Mouse (Mus musculus): ENCODE data around the gene Chchd6. TPM values are rescaled to one million over a fixed set of nuclear protein-coding genes. Genes with fewer than 3 reads are reported as not detected.

Chchd6 gene
- total RNA-seq, 2 experiments from 2014 or later, result 67.2 to 69.5 TPM

DNA sequence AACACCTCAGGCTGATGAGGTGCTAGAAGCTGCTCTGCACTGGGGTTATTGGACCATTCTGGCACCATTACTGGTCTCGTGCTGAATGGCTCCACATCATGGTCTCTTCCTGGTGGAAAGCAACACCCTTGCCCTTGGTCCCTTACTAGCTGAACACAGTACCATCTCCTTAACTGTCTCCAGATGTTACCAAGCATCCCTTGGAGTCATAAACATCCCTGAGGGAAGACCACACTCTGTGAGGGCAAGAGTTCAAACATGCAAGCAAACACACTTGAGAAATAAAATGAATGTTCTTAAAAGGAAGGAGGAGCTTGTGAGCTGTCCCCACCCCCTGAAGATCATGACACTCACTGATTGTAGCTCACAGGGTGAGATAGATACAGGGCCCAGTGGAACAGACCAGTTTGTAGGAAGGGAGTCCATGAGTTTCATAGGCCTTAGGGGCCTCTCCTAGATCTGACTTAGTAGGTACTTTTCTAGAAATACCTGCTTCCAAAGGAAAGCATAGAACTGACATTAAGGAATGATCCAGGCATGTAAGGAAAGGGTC is 139.0 kb downstream of the Chchd6 start:
- no peak for DNase-seq (ENCODE audit: low spot score in 2 of 2)

DNA sequence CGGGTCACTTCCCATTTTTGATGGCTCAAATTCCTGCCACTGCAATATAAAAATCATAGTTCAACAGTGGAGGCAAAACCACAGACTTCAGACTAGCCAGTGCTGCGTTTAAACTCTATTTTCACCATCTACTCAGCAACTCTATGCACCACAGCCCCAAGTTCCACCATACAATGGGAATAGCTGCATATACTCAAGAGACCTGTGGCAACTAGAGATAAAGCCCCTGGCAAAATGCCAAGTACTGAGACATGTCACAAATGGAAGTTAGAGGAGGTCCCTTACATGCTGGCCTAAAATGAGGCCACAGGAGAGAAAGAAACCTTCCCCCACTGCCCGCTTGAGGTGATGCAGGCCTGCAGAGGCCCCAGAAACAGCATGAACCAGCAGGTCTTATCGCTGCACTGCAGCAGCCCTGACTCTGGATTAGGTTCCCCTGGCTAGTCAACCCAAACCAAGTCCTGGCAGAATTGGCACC is 139.9 kb downstream of the Chchd6 start:
- DNase-seq (ENCODE audit: low spot score in 2 of 2), result no peak

DNA sequence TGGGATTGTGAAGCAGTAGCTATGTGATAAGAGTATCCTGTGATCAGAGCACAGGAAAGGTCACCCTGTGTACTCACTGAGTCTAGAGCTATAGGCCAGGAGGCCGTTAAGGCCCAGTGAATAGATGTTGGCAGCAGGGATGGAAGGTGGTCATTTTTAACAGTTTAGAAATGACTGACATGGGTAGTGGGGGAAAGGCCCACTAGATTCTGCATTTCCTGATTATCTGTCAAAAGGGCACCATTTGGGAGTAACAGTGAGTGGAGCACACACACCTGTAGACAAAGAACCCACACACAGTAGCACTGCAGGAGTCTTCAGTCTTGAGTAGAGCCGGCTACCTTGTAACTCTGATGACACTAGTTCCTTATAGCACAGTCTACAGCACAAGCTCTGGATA is 141.0 kb downstream of the Chchd6 start:
- no peak for DNase-seq (ENCODE audit: low spot score in 2 of 2)

DNA sequence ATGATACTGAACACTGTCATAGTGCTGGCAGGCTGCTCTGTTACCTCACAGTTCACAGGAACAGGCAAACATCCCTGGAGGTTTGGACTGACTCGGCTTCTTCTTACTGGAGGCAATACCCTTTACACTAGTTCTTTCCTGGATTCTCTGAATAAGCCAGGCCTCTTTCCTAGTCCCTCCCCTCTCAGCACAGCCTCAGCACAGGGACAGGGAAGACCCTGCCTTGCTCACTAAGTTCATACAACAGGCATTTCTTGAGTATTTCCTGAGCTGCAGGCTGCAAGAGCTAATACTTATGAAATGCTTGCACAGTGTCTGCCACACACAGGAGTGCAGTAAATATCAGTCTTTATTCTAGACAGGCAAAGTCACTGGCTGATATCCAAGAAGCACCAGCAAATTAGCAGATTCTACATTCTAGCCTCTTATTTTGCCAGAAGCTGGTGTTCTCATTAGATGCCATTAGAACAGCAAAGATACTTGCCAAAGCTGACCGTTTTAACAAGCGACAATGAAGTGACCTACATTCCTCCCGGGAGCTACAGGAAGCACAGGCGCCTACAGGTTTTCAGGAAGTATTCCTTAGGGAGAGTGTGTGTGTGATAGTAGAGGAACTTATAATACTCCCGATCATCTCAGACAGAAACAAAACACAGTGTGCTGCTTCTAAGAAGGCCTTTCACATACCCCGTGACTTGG is 142.3 kb downstream of the Chchd6 start:
- peak in 1 of 2 experiments; percentile 68 for DNase-seq (ENCODE audit: low spot score in 2 of 2)

DNA sequence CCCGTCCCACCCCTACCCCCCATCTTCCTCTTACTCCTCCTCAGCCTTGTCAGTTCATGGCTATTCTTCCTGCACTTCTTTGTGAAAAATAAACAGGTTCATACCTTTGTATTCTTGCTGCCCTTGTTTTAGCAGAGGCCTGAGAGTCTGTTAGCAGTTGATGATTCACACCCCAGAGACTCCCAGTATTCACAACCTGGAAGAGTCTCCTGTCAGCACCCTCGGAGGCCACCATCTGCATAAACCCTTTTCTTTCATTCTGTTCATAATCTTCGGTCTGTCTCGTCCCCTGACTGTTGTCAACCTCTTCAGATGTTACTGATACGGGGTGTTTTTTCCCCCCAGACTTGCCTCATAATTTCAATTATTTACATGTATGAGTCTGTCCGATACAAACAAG is 143.1 kb downstream of the Chchd6 start:
- DNase-seq (ENCODE audit: low spot score in 2 of 2), result no peak

DNA sequence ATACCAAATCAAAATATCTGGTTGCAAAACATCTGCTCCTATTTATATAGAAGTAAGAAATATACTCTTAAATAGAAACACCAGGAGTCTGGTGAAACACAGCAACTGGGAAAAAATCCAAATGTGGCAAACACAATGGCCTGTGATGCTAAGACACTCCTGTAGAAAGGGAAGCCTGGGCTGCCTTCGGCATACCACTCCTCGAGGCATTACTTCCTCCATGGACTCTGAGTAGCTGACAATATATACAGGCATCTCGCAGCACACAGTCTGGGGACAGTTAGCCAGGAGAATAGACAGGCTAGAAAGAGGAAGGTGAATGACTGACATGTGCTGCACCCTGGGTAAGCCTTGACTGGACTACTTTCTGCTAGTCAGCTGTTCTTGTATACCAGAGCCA is 146.7 kb downstream of the Chchd6 start:
- DNase-seq (ENCODE audit: low spot score in 2 of 2), result no peak

DNA sequence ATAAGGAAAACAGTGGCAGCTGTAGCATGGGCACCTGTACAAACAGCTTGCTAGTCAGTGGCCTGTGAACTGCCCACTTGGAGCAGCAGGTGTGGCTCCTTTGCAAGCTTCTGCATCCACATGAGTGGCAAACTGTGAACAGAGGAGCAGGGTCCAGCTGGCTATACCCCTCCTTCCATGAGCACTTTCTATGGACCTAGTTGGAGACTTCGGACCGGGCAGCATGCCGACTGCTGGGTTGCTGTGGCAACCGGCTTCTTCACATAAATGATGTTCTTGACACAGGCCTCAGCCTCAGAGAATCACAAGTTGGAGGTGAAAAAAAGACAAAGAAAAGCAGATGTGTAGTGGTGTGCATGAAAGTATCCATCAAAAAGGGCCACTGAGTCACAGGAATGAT is 154.8 kb downstream of the Chchd6 start:
- no peak for DNase-seq (ENCODE audit: low spot score in 2 of 2)

DNA sequence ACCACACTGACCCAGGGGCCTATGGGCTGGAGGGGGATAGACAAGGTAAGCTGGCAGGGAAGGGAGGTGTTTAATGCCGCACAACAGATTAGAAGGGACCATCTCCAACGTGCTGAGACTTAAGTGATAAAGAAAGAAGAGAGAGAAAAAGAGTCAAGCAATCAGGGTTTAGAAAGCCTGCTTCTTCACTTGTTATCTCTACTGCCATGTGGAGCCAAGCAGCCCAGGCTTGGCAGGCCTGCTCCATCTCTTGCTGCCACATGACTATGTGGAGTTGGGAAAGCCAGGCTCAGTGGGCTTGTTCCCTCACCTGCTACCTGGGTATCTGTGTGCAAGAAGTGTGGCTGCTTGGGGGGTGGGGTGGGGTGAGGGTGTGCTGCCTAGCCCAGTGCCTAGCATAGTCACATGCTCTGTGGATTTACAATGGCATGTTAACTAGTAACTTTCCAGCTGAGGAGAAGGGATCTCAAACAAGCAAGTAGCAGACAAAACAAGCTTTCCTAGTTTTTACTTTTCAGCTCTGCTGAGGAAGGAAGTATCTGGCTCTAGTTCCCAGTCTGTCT is 163.5 kb downstream of the Chchd6 start:
- no peak for DNase-seq (ENCODE audit: low spot score in 2 of 2)

DNA sequence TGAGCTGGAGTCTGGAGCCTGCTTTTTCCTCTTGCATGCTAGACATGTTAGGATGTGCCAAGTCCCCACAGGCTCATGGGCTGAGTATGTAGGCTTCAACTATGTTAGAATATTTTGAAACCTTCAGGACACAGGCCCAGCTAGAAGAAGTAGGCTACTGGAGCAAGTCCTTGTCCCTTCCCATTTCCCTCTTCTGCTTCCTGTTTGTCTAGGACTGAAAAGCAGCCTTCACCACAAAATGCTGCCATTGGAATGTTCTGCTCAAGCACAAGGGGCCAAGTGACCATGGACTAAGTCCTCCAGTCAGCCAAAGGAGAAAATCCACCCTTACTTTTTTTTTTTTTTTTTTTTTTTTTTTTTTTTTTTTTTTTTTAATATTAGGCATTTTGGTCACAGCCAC is 164.7 kb downstream of the Chchd6 start:
- no peak for DNase-seq (ENCODE audit: low spot score in 2 of 2)

DNA sequence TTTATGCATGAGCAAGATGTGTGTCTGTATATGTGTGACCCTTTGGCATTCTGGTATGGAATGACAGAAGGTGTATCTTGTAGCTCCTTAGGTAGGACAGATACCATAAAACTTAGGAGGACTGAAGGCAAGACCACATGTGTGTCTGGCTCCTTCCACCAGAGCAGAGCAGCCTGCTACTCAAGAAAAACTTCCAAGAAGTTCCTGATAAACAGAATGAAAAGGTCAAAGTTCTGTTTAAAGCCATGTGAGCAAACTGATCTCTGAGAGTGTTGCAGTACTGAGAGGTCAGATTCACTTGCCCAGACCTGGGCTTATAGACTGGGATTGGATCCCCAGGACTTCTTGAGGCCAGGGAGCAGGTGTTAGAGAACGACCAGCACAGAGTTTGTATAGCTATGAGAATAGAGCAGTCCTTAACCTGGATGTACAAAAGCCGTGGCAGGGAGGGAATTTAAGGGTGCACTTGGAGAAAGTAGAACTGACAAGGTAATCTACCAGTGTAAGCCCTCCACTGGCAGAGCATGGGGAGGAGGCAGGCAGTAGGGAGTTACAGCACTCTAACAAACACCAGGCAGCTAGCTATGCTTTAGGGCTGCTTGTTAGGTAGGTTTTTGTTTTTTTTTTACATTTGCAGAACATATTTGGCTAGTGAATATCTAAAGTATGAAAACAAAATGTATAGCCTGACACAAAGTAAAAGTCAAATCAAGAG is 166.6 kb downstream of the Chchd6 start:
- DNase-seq (ENCODE audit: low spot score in 2 of 2), result no peak

DNA sequence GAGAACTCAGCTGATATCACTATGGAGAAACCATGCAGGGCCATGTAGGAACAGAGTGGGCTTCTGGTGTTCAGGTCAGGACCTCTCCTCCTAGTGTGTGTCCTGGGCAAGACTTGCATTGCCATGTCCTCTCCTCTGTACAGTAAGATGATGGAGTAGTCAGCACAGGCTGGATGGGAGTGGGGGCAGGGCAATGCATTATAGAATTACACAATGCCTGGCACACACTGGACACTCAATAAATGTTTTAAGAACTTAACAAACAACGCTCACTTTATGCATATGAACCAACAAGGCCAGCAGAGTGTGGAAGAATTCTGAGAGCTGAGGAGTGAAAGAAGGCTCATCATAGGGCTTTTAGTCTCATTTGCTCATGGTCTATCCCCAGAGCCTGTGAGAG is 171.0 kb downstream of the Chchd6 start:
- no peak for DNase-seq (ENCODE audit: low spot score in 2 of 2)

DNA sequence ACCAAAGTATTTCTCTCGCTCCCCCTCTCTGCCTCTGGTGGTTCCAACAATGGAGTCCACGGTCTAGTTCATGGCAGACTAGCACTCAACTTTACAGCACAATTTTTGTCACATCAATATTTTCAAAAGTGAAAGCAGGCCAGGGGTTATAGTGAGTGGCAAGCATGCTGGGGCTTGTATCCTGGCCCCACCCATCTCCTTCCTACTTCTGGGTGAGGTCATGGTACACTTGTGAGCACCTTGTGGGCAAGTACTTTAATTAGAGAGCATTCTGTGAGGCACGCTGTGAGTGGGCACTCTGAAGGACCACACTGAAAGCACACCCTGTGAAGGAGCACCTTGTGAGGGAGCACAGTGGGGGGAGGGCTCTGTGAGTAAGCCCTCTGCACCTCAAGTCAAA is 172.8 kb downstream of the Chchd6 start:
- no peak for DNase-seq (ENCODE audit: low spot score in 2 of 2)

DNA sequence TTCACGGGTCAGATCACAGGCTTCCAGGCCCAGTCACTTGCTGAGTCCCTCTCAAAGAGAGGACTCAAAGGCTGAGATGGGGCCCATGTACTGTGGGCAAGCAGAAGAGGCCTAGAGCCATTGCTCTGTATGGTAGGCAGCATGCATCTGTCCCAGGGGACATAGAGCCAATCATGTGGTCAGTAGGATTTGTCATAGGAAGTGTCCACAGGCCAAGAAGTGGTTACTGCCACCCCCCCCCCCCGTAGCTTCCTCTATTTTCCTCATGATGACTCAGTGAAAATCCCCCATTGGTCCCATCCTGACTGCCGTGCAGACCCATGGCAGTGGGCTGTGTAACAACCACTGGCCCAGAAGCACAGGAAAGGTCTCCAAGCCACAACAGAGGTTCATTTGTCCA is 173.5 kb downstream of the Chchd6 start:
- DNase-seq (ENCODE audit: low spot score in 2 of 2), result no peak

DNA sequence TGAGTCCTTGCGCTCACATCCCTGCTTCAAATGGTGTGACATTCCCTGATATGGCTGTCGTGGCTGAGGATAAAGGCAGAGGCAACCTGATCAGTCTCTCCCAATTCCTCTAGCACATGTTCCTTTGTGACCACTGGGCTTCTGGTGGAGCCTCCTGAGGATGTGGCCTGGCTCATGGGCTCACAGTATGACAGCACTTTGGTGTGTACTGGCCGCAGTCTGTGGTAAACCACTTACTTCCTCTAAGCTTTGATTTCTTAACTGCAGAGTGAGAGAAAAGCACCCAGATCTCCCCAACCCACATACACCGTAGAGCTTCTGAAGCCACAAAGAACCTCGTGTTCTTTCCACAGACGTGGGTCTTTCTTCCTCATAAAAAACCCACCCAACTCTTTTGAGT is 173.9 kb downstream of the Chchd6 start:
- DNase-seq (ENCODE audit: low spot score in 2 of 2), result no peak

DNA sequence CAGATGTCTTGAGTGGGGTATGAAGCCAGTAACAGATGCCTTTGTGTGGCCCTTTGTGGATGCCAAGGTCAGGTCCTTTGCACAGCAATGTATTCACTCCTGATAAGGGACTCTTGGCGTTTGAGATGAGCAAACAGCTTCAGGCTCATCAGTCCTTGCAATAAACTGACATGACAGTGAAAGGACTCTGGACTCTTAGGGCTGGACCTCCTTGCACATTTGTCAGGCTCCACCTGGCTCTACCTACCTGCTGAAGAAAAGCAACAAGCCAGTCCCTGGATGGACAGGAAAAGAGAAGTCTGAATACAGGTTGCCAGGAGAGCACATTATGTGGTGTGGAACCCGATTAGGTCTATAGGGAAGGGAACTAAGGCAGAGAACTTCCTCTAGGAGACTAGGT is 174.7 kb downstream of the Chchd6 start:
- no peak for DNase-seq (ENCODE audit: low spot score in 2 of 2)

DNA sequence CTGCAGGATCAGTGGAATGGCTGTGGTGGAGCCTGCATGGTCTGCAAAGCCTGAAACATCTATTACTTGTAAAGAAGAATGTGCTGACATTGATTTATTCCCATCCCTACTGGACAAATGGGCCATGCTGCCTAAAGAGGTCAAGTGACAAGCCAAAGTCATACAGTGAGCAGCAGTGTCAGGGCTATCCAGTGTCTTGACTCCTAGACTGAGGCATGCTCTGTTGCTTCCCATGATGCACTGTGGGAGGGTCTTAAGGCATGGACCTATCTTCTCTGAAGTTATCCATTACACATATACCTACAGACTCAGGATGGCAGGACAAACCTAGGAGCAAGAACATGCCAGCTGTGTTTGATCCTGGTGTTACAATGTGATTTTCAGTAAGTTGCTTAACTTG is 175.3 kb downstream of the Chchd6 start:
- DNase-seq (ENCODE audit: low spot score in 2 of 2), result no peak

DNA sequence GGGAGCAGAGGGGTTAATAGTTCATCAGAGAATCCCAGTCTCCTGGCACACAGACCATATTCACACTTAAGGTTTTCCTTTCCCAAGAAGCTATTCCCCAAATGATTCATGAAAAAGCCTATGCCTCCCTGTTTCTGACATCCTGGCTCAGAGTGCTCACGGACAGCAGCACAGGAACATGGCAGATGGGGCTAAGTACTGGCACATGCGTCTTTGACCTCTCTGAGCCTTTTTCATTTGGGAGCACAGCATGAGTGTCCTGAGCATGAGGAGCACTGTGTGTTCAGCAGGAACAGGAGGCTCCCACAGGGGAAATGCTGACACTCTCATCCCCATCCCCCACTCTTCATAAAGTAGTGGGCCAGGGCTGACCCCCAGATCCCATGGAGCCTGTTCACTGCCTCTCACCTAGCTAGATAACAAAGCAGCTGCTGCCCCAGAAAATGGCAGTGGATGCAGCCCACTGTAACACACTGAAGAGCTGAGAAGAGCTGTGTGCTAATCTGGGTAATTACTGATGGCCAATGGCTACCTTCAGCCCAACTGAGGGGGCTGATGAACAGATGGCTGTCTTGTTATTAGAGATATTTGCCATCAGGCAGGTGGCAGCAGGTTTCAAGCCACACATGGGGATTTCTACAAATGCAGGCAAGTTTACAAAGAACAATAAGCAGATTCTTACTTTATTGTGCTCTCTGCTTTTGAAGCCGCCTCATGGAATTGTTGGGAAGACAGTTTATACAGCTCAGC is 176.2 kb downstream of the Chchd6 start:
- DNase-seq (ENCODE audit: low spot score in 2 of 2), result no peak

DNA sequence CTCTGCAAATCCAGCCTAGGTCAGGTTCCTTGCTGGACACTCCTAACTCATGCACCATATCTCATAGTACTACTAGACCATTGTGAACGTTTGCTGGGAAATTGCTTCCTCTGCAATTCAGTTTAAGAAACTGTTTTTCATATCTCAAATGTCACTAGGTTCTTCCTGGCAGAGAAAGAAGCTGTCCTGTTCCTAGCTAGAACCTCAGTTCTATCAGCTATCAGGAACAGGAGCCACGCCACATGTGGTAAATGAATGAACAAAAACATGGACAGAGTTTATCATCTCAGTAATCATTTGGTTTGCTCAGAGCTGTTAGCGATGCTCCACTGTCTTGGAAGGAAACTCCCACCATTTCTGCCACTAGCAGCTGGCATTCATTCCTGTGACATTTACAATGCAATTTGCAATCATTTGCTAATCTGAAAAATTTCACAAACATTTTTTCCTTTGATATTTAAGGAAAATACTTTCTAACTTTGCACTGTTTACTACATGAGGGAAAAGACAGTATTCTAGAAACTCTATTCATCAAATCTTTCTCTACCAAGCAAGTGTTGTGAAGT is 179.3 kb downstream of the Chchd6 start:
- DNase-seq (ENCODE audit: low spot score in 2 of 2), result peak in 1 of 2 experiments; percentile 36

DNA sequence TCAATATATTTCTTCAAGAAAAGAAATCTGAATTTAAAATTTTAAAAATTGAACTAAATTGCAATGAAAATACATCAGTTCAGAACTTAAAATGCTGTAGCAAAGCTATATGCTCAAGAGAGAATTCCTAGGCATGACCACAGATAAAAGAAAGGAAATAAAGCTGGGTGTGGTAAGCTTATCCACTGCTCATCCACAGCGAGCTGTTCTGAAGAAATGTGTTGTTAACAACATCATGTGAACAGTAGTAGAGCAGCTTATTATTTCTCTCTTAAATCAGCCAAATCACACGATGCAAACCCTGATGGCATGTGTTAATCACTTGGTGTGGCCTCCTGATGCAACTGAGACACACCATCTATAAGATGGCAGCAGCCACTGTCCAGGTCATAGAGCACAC is 180.4 kb downstream of the Chchd6 start:
- DNase-seq (ENCODE audit: low spot score in 2 of 2), result no peak

DNA sequence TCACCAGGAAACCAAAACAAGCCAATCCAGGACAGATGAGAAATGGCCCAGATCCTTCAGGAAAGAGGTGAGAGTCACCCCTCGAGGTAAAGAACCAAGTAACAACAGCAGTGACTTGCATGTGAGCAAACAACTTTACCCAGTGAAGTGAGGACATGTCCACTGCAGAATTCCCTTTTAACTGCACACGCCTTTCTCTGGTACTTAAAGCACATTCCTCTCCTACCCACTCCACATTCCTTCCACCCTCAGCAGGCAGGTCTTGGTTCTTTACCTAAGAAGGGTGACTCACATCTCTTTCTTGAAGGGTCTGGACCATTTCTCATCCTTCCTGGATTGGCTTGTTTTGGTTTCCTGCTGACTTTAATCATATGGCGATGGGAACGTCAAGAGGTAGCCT is 181.3 kb downstream of the Chchd6 start:
- no peak for DNase-seq (ENCODE audit: low spot score in 2 of 2)

DNA sequence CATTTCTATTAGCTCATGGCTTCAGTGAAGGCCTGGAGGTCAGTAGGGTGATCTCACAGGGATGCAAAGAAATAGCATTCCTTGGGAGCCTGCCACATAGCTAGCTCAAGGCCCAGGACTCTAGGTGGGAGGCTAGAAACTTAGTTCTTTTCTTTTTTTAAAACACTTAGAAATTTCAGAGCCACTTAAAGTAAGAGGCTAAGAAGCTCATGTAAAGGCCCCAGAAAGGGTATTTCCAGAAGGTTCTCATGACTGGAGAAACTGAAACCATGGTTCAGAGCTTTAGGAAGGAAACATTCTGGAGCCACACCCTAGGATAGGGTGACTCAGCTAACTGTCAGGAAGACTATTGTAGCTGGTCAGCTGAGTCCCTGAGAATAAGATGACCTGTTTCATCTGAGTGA is 182.0 kb downstream of the Chchd6 start:
- DNase-seq (ENCODE audit: low spot score in 2 of 2), result no peak
